Mouse (Mus musculus): ENCODE results near the gene 5330417C22Rik. TPM values are rescaled to one million over a fixed set of nuclear protein-coding genes. Genes with fewer than 3 reads are reported as not detected.
"Not testable (repeated sequence)": the region's sequence is repeated elsewhere in the genome, so short reads cannot be mapped to it uniquely, and the experiment has no call there.

The 5330417C22Rik gene
- 0.40 and 0.64 TPM in 2 replicates for polyA plus RNA-seq (2016; fragmentation: Nextera tagmentation; extraction: Ambion mirVana)

- peaks cover 45% of the 10 kb centered on the region for H3K27me3 ChIP-seq (replicated peaks; ENCODE audit: low read depth, poor library complexity, severe bottlenecking)
- H3K4me3 ChIP-seq: peak within 1 kb of the TSS; percentile 64
- WGBS: 2% methylated on average over 35 of the region's 35 CpGs
- H3K36me3 ChIP-seq (replicated peaks): no peaks in the 10 kb centered on the region
- no peak within 1 kb of the TSS for H3K27ac ChIP-seq (replicated peaks)
- DNase-seq (ENCODE audit: low spot score): peak; percentile 67
- peaks cover 17% of the 10 kb centered on the region for H3K4me1 ChIP-seq
- H3K9me3 ChIP-seq: no peaks in the 10 kb centered on the region
Measured at GRCm38 (mm10) chr3:108536517-108537260, at the start of gene 5330417C22Rik. Gene 5330417C22Rik, minus strand, starts transcription at chr3:108536536.

GRCm38 (mm10) chr3:108584580-108584979 is 48.2 kb upstream of the 5330417C22Rik start:
- whole genome bisulfite sequencing: 84% methylated on average over 4 of the region's 4 CpGs

GRCm38 (mm10) chr3:108574018-108574417 is 37.7 kb upstream of the 5330417C22Rik start:
- H3K4me3 ChIP-seq: no peak overlapping the region
- 92% methylated on average over 5 of the region's 5 CpGs for WGBS
- DNase-seq (ENCODE audit: low spot score): no peak

More at GRCm38 (mm10) chr3:108584580-108584979, 48.2 kb upstream of the 5330417C22Rik start:
- Histone ChIP-seq H3K4me3 (no peak overlapping the region), H3K9me3 (no peaks in the 10 kb centered on the region), H3K4me1 (no peaks in the 10 kb centered on the region), H3K36me3 (replicated peaks) (peaks cover 8% of the 10 kb centered on the region), H3K27ac (replicated peaks) (no peak overlapping the region), H3K27me3 (replicated peaks; ENCODE audit: low read depth, poor library complexity, severe bottlenecking) (no peaks in the 10 kb centered on the region)
- no peak for DNase-seq (ENCODE audit: low spot score)

GRCm38 (mm10) chr3:108572309-108573010 is 36.1 kb upstream of the 5330417C22Rik start:
- DNase-seq (ENCODE audit: low spot score): no peak
- Histone ChIP-seq H3K27me3 (replicated peaks; ENCODE audit: low read depth, poor library complexity, severe bottlenecking) (no peaks in the 10 kb centered on the region), H3K4me1 (peaks cover 26% of the 10 kb centered on the region), H3K27ac (replicated peaks) (peak overlapping the region; percentile 84), H3K36me3 (replicated peaks) (peaks cover 12% of the 10 kb centered on the region), H3K4me3 (peak overlapping the region; percentile 75), H3K9me3 (no peaks in the 10 kb centered on the region)
- WGBS: 55% methylated on average over 18 of the region's 18 CpGs

More at GRCm38 (mm10) chr3:108574018-108574417, 37.7 kb upstream of the 5330417C22Rik start:
- Histone ChIP-seq H3K36me3 (replicated peaks) (peaks cover 28% of the 10 kb centered on the region), H3K4me1 (peaks cover 21% of the 10 kb centered on the region), H3K27me3 (replicated peaks; ENCODE audit: low read depth, poor library complexity, severe bottlenecking) (no peaks in the 10 kb centered on the region), H3K27ac (replicated peaks) (no peak overlapping the region), H3K9me3 (no peaks in the 10 kb centered on the region)

- H3K27me3 ChIP-seq (replicated peaks; ENCODE audit: low read depth, poor library complexity, severe bottlenecking): no peaks in the 10 kb centered on the region
- H3K4me3 ChIP-seq: peak within 1 kb of the TSS; percentile 75
- peak within 1 kb of the TSS; percentile 84 for H3K27ac ChIP-seq (replicated peaks)
- H3K36me3 ChIP-seq (replicated peaks): peaks cover 6% of the 10 kb centered on the region
- peaks cover 26% of the 10 kb centered on the region for H3K4me1 ChIP-seq
- DNase-seq (ENCODE audit: low spot score): peak; percentile 96
- 3% methylated on average over 42 of the region's 42 CpGs for WGBS
- H3K9me3 ChIP-seq: no peaks in the 10 kb centered on the region
Measured at GRCm38 (mm10) chr3:108571443-108572294, 35.3 kb upstream of the 5330417C22Rik start, which contains the start of gene Taf13. Gene Taf13, plus strand, starts transcription at chr3:108571698.

- 87% methylated on average over 14 of the region's 14 CpGs for WGBS
- H3K4me3 ChIP-seq: peak overlapping the region; percentile 75; the same call in 1 of the 2 replicates
- H3K4me1 ChIP-seq: peaks cover 26% of the 10 kb centered on the region
Measured at GRCm38 (mm10) chr3:108570813-108571212, 34.5 kb upstream of the 5330417C22Rik start.

GRCm38 (mm10) chr3:108569636-108570035 is 33.3 kb upstream of the 5330417C22Rik start:
- H3K27ac ChIP-seq (replicated peaks); H3K27me3 ChIP-seq (replicated peaks; ENCODE audit: low read depth, poor library complexity, severe bottlenecking); H3K4me3 ChIP-seq; DNase-seq (ENCODE audit: low spot score); H3K36me3 ChIP-seq (replicated peaks); H3K9me3 ChIP-seq: not testable (repeated sequence)
- WGBS: 60% methylated on average over 3 of the region's 3 CpGs
- H3K4me1 ChIP-seq: peaks cover 26% of the 10 kb centered on the region

More at GRCm38 (mm10) chr3:108570813-108571212, 34.5 kb upstream of the 5330417C22Rik start:
- Histone ChIP-seq H3K27ac (replicated peaks) (no peak overlapping the region), H3K9me3 (no peaks in the 10 kb centered on the region), H3K27me3 (replicated peaks; ENCODE audit: low read depth, poor library complexity, severe bottlenecking) (no peaks in the 10 kb centered on the region), H3K36me3 (replicated peaks) (no peaks in the 10 kb centered on the region)
- no peak for DNase-seq (ENCODE audit: low spot score)

GRCm38 (mm10) chr3:108567990-108568877 is 31.9 kb upstream of the 5330417C22Rik start:
- 21% methylated on average over 15 of the region's 15 CpGs for WGBS
- Histone ChIP-seq H3K9me3 (no peaks in the 10 kb centered on the region), H3K4me1 (peaks cover 21% of the 10 kb centered on the region), H3K36me3 (replicated peaks) (no peaks in the 10 kb centered on the region), H3K27me3 (replicated peaks; ENCODE audit: low read depth, poor library complexity, severe bottlenecking) (no peaks in the 10 kb centered on the region), H3K4me3 (no peak overlapping the region), H3K27ac (replicated peaks) (peak overlapping the region; percentile 37)
- DNase-seq (ENCODE audit: low spot score): peak; percentile 24

- Histone ChIP-seq H3K27me3 (replicated peaks; ENCODE audit: low read depth, poor library complexity, severe bottlenecking) (no peaks in the 10 kb centered on the region), H3K4me1 (peaks cover 22% of the 10 kb centered on the region), H3K36me3 (replicated peaks) (peaks cover 21% of the 10 kb centered on the region), H3K4me3 (peak overlapping the region; percentile 95), H3K27ac (replicated peaks) (peak overlapping the region; percentile 95), H3K9me3 (no peaks in the 10 kb centered on the region)
- peak; percentile 83 for DNase-seq (ENCODE audit: low spot score)
- 6% methylated on average over 4 of the region's 4 CpGs for WGBS
Measured at GRCm38 (mm10) chr3:108563309-108563708, 27.0 kb upstream of the 5330417C22Rik start.

- 13% methylated on average over 15 of the region's 15 CpGs for WGBS
- Histone ChIP-seq H3K36me3 (replicated peaks) (peaks cover 26% of the 10 kb centered on the region), H3K9me3 (no peaks in the 10 kb centered on the region), H3K4me3 (peak overlapping the region; percentile 95), H3K27ac (replicated peaks) (peak overlapping the region; percentile 95), H3K27me3 (replicated peaks; ENCODE audit: low read depth, poor library complexity, severe bottlenecking) (no peaks in the 10 kb centered on the region), H3K4me1 (peaks cover 22% of the 10 kb centered on the region)
- no peak for DNase-seq (ENCODE audit: low spot score)
Measured at GRCm38 (mm10) chr3:108562777-108563271, 26.5 kb upstream of the 5330417C22Rik start.

GRCm38 (mm10) chr3:108562133-108562730 is 25.9 kb upstream of the 5330417C22Rik start, which contains the start of gene Tmem167b:
Gene Tmem167b, minus strand, starts transcription at chr3:108562466.
- H3K27ac ChIP-seq (replicated peaks): peak within 1 kb of the TSS; percentile 95
- peak; percentile 96 for DNase-seq (ENCODE audit: low spot score)
- WGBS: under 1% methylated on average over 45 of the region's 45 CpGs
- peaks cover 22% of the 10 kb centered on the region for H3K4me1 ChIP-seq
- peak within 1 kb of the TSS; percentile 95 for H3K4me3 ChIP-seq
- H3K9me3 ChIP-seq: no peaks in the 10 kb centered on the region
- no peaks in the 10 kb centered on the region for H3K27me3 ChIP-seq (replicated peaks; ENCODE audit: low read depth, poor library complexity, severe bottlenecking)
- peaks cover 31% of the 10 kb centered on the region for H3K36me3 ChIP-seq (replicated peaks)
